Mouse (Mus musculus) stomach, postnatal 0 days (tissue): ENCODE results near the gene Gli1.

ENCODE experiments used
- CTCF ChIP-seq: IDR thresholded peaks from 2 replicates; pipeline ENCODE4 v1.5.1; 2016; ENCODE audit warnings: antibody characterized with exemption, low read depth, mild to moderate bottlenecking, moderate library complexity
- EP300 ChIP-seq: optimal IDR thresholded peaks from 2 replicates; pipeline ENCODE3; 2016; ENCODE audit warnings: antibody characterized with exemption

GRCm38 (mm10) chr10:127325454-127326016, 16.2 kb downstream of the Gli1 start:
- TF ChIP-seq CTCF (no peak), EP300 (no peak)
